Mouse (Mus musculus): ENCODE data around the gene Bcs1l. TPM values are rescaled to one million over a fixed set of nuclear protein-coding genes. Genes with fewer than 3 reads are reported as not detected.

Bcs1l gene
- polyA plus RNA-seq, 2 experiments from 2014 or later = 16.0 to 18.4 TPM

Other genes starting within 250 kb of the Bcs1l start
- gene Catip, start 226.2 kb upstream of the Bcs1l start, polyA plus RNA-seq (2017; shearing (Covaris generic)) = under 1 TPM in 1 of 2 experiments, not detected in 1; 0.29 TPM
- gene Slc11a1, start 213.1 kb upstream of the Bcs1l start, polyA plus RNA-seq (2017; shearing (Covaris generic)) = 1 to 10 TPM in 1 of 2 experiments, under 1 TPM in 1; 0.78 to 4.0 TPM
- 10 to 100 TPM; 39.8 to 48.3 TPM for gene Ctdsp1, start 196.8 kb upstream of the Bcs1l start, polyA plus RNA-seq (2017; shearing (Covaris generic))
- under 1 TPM; 0.23 to 0.33 TPM for gene Vil1, start 178.9 kb upstream of the Bcs1l start, polyA plus RNA-seq (2017; shearing (Covaris generic))
- gene Cnot9, start 82.2 kb upstream of the Bcs1l start, polyA plus RNA-seq (2017; shearing (Covaris generic)) = 10 to 100 TPM; 46.3 to 48.5 TPM
- 1 to 10 TPM; 1.7 to 2.2 TPM for gene Plcd4, start 45.4 kb upstream of the Bcs1l start, polyA plus RNA-seq (2017; shearing (Covaris generic))
- gene Usp37, start 44.0 kb upstream of the Bcs1l start, polyA plus RNA-seq (2017; shearing (Covaris generic)) = 10 to 100 TPM; 30.4 to 38.5 TPM
- 10 to 100 TPM in 1 of 2 experiments, 1 to 10 TPM in 1; 7.2 to 16.2 TPM for gene Zfp142, start within 50 bp of the Bcs1l start, polyA plus RNA-seq (2017; shearing (Covaris generic))
- gene Rnf25, start 13.1 kb downstream of the Bcs1l start, polyA plus RNA-seq (2017; shearing (Covaris generic)) = 10 to 100 TPM; 19.7 to 31.9 TPM
- gene Stk36, start 13.2 kb downstream of the Bcs1l start, polyA plus RNA-seq (2017; shearing (Covaris generic)) = not detected
- 10 to 100 TPM; 12.5 to 17.7 TPM for gene Ttll4, start 73.5 kb downstream of the Bcs1l start, polyA plus RNA-seq (2017; shearing (Covaris generic))
- not detected for gene Cyp27a1, start 125.3 kb downstream of the Bcs1l start, polyA plus RNA-seq (2017; shearing (Covaris generic))
- gene Prkag3, start 160.9 kb downstream of the Bcs1l start, polyA plus RNA-seq (2017; shearing (Covaris generic)) = not detected
- not detected for gene Wnt6, start 183.6 kb downstream of the Bcs1l start, polyA plus RNA-seq (2017; shearing (Covaris generic))
- gene Wnt10a, start 203.2 kb downstream of the Bcs1l start, polyA plus RNA-seq (2017; shearing (Covaris generic)) = under 1 TPM; 0.13 to 0.48 TPM

Measured in CD4-positive, CD25-positive, alpha-beta regulatory T cell, adult 4 months (primary cell).